Mouse (Mus musculus): Measurements from ENCODE around the gene Sphkap.

GRCm38 (mm10) chr1:83389419-83389818 is 18.6 kb downstream of the Sphkap start:
- TF ChIP-seq CTCF (IDR thresholded peaks at IDR 0.05) (no peak), EP300 (IDR thresholded peaks at IDR 0.05) (no peak)
